Comparison of ENCODE assay signal across 9 mouse cellular contexts in the genomic region with DNA sequence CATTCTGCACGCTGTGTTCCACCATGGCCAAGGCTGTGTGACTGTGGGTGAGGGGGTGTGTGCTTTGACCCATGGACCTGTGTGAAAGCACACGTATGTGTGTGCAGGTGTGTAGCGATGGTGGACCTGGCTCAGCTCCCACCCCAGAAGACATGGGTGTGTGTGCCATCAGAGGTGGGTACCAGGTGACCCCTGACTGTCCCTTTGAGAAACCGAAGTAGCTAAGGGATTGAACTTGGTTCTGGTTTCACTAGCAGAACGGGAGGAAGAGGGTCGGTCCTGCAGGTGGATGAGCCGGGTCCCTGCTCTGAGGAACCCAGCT. TPM values are rescaled to one million over a fixed set of nuclear protein-coding genes. Genes with fewer than 3 reads are reported as not detected.
DNase-seq lines count a peak whose midpoint lies in the region; ATAC-seq and TF ChIP-seq lines count a peak whose summit lies in the region.
"Had no signal": no experiment of that assay in that cellular context is flagged by ENCODE, and none has a peak within 500 bp of the region (broad histone marks: within the 10 kb centered on the region; RNA-seq: fewer than 3 reads in every experiment).

No protein-coding gene starts in this region.

- ATAC-seq in kidney, embryonic 16.5 days (ENCODE audit: low FRiP score, low TSS enrichment), result 0 out of 2 replicates have a peak, but pooled peaks have one; percentile 20
- no peak; the same call in 1 of the 2 replicates for ATAC-seq in embryonic facial prominence, embryonic 13.5 days (ENCODE audit: insufficient number of reproducible peaks, insufficient read depth, low FRiP score, low TSS enrichment, low read depth)
- peak; percentile 51 for ATAC-seq in midbrain, postnatal 0 days (ENCODE audit: low FRiP score)

- WGBS in kidney, embryonic 16.5 days, result 26% methylated on average over 7 of the region's 7 CpGs
- WGBS in embryonic facial prominence, embryonic 13.5 days, result 33% methylated on average over 7 of the region's 7 CpGs
- WGBS in midbrain, postnatal 0 days, result 33% methylated on average over 7 of the region's 7 CpGs

- H3K27ac ChIP-seq in kidney, embryonic 16.5 days (ENCODE audit: low read length), result no peak overlapping the region
- no peak overlapping the region for H3K27ac ChIP-seq in embryonic facial prominence, embryonic 13.5 days
- peak overlapping the region; percentile 78; the same call in 1 of the 2 replicates for H3K27ac ChIP-seq in midbrain, postnatal 0 days (ENCODE audit: low read depth, low read length)

- no peak for DNase-seq in kidney, adult 18-20 months
- peak; percentile 18 for DNase-seq in induced T-regulatory cell, adult 2 months (ENCODE audit: low read depth)
- DNase-seq in midbrain, postnatal 0 days (ENCODE audit: low spot score), result no peak
- DNase-seq in ovary, postnatal 10 days (ENCODE audit: low spot score), result no peak
- DNase-seq in adrenal gland, postnatal 25 days, result no peak
- DNase-seq in frontal cortex, postnatal 10 days (ENCODE audit: low spot score in 2 of 2), result no peak
- DNase-seq: kidney, adult 8-10 months had no signal

- H3K4me3 ChIP-seq in kidney, embryonic 16.5 days (ENCODE audit: low read length), result peak overlapping the region; percentile 69
- H3K4me3 ChIP-seq in embryonic facial prominence, embryonic 13.5 days, result peak overlapping the region; percentile 91
- peak overlapping the region; percentile 98 for H3K4me3 ChIP-seq in midbrain, postnatal 0 days (ENCODE audit: low read depth, low read length)

- H3K27me3 ChIP-seq in kidney, embryonic 16.5 days (ENCODE audit: insufficient read depth, low read length), result no peaks in the 10 kb centered on the region
- no peaks in the 10 kb centered on the region for H3K27me3 ChIP-seq in embryonic facial prominence, embryonic 13.5 days
- H3K27me3 ChIP-seq in midbrain, postnatal 0 days (ENCODE audit: insufficient read depth, low read length), result no peaks in the 10 kb centered on the region

- no peaks in the 10 kb centered on the region for H3K9me3 ChIP-seq in kidney, embryonic 16.5 days (ENCODE audit: low read length)
- no peaks in the 10 kb centered on the region for H3K9me3 ChIP-seq in embryonic facial prominence, embryonic 13.5 days
- no peaks in the 10 kb centered on the region for H3K9me3 ChIP-seq in midbrain, postnatal 0 days (ENCODE audit: low read length)

- H3K4me2 ChIP-seq in kidney, embryonic 16.5 days (replicated peaks; ENCODE audit: low read depth, low read length), result peak overlapping the region; percentile 94
- peak overlapping the region; percentile 94 for H3K4me2 ChIP-seq in embryonic facial prominence, embryonic 13.5 days
- H3K4me2 ChIP-seq in midbrain, postnatal 0 days (ENCODE audit: low read depth, low read length, poor library complexity, severe bottlenecking), result peak overlapping the region; percentile 94

- no peaks in the 10 kb centered on the region for H3K36me3 ChIP-seq in kidney, embryonic 16.5 days (ENCODE audit: insufficient read depth, low read length)
- H3K36me3 ChIP-seq in embryonic facial prominence, embryonic 13.5 days, result no peaks in the 10 kb centered on the region
- no peaks in the 10 kb centered on the region for H3K36me3 ChIP-seq in midbrain, postnatal 0 days (ENCODE audit: insufficient read depth, low read length)

- peak overlapping the region; percentile 90 for H3K9ac ChIP-seq in kidney, embryonic 16.5 days (replicated peaks; ENCODE audit: low read length)
- peak overlapping the region; percentile 95 for H3K9ac ChIP-seq in embryonic facial prominence, embryonic 13.5 days
- H3K9ac ChIP-seq in midbrain, postnatal 0 days (replicated peaks; ENCODE audit: low read length, poor library complexity, severe bottlenecking), result peak overlapping the region; percentile 100

- peaks cover 25% of the 10 kb centered on the region for H3K4me1 ChIP-seq in kidney, embryonic 16.5 days (ENCODE audit: insufficient read depth, low read length)
- H3K4me1 ChIP-seq in embryonic facial prominence, embryonic 13.5 days, result peaks cover 47% of the 10 kb centered on the region
- H3K4me1 ChIP-seq in midbrain, postnatal 0 days (ENCODE audit: insufficient read depth, low read length), result peaks cover 45% of the 10 kb centered on the region

- no peak for TF ChIP-seq CTCF in midbrain, postnatal 0 days (IDR thresholded peaks at IDR 0.05)

RNA-seq across cellular contexts. Expression of a gene that starts 0.8 kb away (rescaled TPM):
- polyA plus RNA-seq in kidney, embryonic 16.5 days (2015; fragmentation: Nextera tagmentation; extraction: Ambion mirVana), result 22.6 and 23.1 TPM in 2 replicates
- polyA plus RNA-seq in embryonic facial prominence, embryonic 13.5 days (2015; fragmentation: Nextera tagmentation; extraction: Ambion mirVana), result 32.7 and 34.6 TPM in 2 replicates
- 645 and 733 TPM in 2 replicates for total RNA-seq in midbrain, postnatal 0 days (2014; rRNA removed)
- 241 and 242 TPM in 2 replicates for polyA plus RNA-seq in midbrain, postnatal 0 days (2015; fragmentation: Nextera tagmentation; extraction: Ambion mirVana)
- total RNA-seq in adrenal gland, postnatal 25 days (2021), result 425 and 496 TPM in 2 replicates
